Mouse (Mus musculus) CH12.LX (cell line): ENCODE data around the gene Olfr286.

Source experiments
- CTCF ChIP-seq, 2 experiments: IDR thresholded peaks in 1 of 2; conservative IDR thresholded peaks in 1 of 2; 2 replicates each; pipeline ENCODE4 v1.5.1; 2011 to 2012; ENCODE audit warnings: low read depth in 2 of 2, low read length in 2 of 2, improper control_type of control experiment in 1 of 2, inconsistent platforms in 1 of 2, mild to moderate bottlenecking in 1 of 2, moderate library complexity in 1 of 2
- POLR2AphosphoS2 ChIP-seq: IDR thresholded peaks from 2 replicates; pipeline ENCODE4 v1.6.1; 2011; ENCODE audit warnings: low read depth, low read length, improper control_type of control experiment
- USF1 ChIP-seq: IDR thresholded peaks from 2 replicates; pipeline ENCODE4 v1.6.1; 2014; ENCODE audit warnings: low read depth, mild to moderate bottlenecking, inconsistent platforms, low read length, improper control_type of control experiment

- TF ChIP-seq POLR2AphosphoS2: no peak
- no peak for TF ChIP-seq USF1
- no peak for TF ChIP-seq CTCF (conservative IDR thresholded peaks at IDR 0.05 in 1 of 2, IDR thresholded peaks at IDR 0.05 in 1 of 2; ENCODE audit: low read depth in 2 of 2, low read length in 2 of 2)
Observed at GRCm38 (mm10) chr15:98214130-98214529, 20.1 kb downstream of the Olfr286 start.
